Mouse (Mus musculus): Measurements from ENCODE around the gene Trim54.

The Trim54 gene

DNA sequence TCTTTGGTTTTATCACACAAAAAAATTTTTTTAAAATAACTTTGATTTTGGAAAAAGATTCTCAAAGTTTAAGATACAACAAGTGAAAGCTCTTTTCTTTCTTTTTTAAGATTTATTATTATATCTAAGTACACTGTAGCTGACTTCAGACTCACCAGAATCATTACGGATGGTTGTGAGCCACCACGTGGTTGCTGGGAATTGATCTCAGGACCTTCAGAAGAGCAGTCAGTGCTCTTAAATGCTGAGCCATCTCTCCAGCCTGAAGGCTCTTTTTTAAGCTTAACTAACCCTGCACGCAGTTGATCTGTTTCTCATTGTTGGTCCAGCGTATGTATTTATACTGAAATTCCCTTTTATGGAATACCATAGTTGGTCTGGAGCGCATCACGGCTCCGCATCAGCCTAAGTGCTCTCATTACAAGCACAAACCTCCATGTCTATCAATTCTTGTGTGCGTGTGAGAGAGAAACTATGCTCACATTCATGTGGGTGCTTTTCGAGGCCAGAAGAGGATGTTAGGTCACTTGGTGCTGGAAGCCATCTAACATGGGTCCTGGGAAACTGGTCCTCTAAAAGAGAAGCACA is 64.8 kb downstream of the Trim54 start:
- no peak for DNase-seq (ENCODE audit: extremely low read depth, low read depth)

DNA sequence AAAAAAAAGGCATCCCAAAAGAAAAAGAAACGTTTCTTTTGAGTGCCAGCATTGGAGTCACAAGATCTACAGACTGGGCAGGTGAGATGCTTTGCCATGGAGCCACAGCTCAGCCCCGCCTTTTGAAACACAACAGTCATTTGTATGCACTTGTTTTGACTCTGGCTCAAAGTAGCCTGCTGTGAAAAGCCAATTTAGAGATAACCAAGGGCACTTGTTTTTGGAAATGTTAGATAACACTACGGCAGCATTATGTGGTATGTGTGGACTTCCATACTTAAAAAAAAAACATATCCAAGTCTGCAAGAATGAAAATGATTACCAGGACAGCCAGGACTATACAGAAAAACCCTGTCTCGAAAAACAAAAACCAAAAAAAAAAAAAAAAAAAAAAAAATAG is 67.2 kb downstream of the Trim54 start:
- peak; percentile 38 for DNase-seq (ENCODE audit: extremely low read depth, low read depth)
